Mouse (Mus musculus) liver, adult 2 months (tissue): ENCODE data around the gene Sytl5. TPM values are rescaled to one million over a fixed set of nuclear protein-coding genes. Genes with fewer than 3 reads are reported as not detected.

Experiments
- DNase-seq: peaks from one replicate; pipeline ENCODE4 v3.0.0-alpha.2; 2011; ENCODE audit warnings: low read depth, low spot score; ENCODE audit errors: extremely low read depth
- H3K27ac ChIP-seq: fragments of 200-500 bp; replicated peaks from 2 replicates; pipeline ENCODE4 v1.5.1; 2012; ENCODE audit warnings: low read depth, mild to moderate bottlenecking, control low read depth, inconsistent platforms, low read length; ENCODE audit not compliant: insufficient read depth
- H3K27me3 ChIP-seq: fragments of 200-500 bp; 2 replicates; pipeline ENCODE4 v1.6.1; 2012; ENCODE audit warnings: mild to moderate bottlenecking, moderate library complexity, low read length, inconsistent platforms; ENCODE audit not compliant: control insufficient read depth, insufficient read depth
- H3K36me3 ChIP-seq: fragments of 200-500 bp; 2 replicates; pipeline ENCODE4 v1.6.1; 2012; ENCODE audit warnings: low read length, inconsistent platforms; ENCODE audit not compliant: control insufficient read depth, insufficient read depth
- H3K4me1 ChIP-seq: fragments of 200-500 bp; 2 replicates; pipeline ENCODE4 v1.6.1; 2011; ENCODE audit warnings: low read length; ENCODE audit not compliant: control insufficient read depth, insufficient read depth
- H3K4me3 ChIP-seq: fragments of 200-500 bp; 2 replicates; pipeline ENCODE4 v1.5.1; 2011; ENCODE audit warnings: low read depth, mild to moderate bottlenecking, control low read depth, low read length, moderate library complexity; ENCODE audit not compliant: insufficient read depth
- H3K79me2 ChIP-seq: fragments of 200-500 bp; 2 replicates; pipeline ENCODE4 v1.6.1; 2012; ENCODE audit warnings: inconsistent platforms, mild to moderate bottlenecking, low read length, moderate library complexity; ENCODE audit not compliant: control insufficient read depth, insufficient read depth
- H3K9ac ChIP-seq: fragments of 200-500 bp; 2 replicates; pipeline ENCODE4 v1.6.1; 2012; ENCODE audit warnings: low read depth, mild to moderate bottlenecking, control low read depth, inconsistent platforms, low read length
- CTCF ChIP-seq: fragments of 200-500 bp; IDR thresholded peaks from 2 replicates; pipeline ENCODE4 v1.5.1; 2011; ENCODE audit warnings: low read depth, low read length, control low read depth
- POLR2A ChIP-seq: fragments of 200-500 bp; IDR thresholded peaks from 2 replicates; pipeline ENCODE4 v1.6.1; 2011; ENCODE audit warnings: low read length, control low read depth; ENCODE audit not compliant: insufficient read depth; ENCODE audit errors: extremely low read depth
- WGBS: fragments of 180-500 bp; shearing (Covaris S2); methylation state at CpG from one replicate; pipeline ENCODE4 v1.1.7; 2018; 5-methylcytosine and 5-hydroxymethylcytosine counted together
- polyA plus RNA-seq: library from polyadenylated mRNA; depleted of rRNA; stranded (reverse); fragments of >200 nt; gene quantifications from 2 replicates; pipeline ENCODE4 v1.2.3, GENCODE M21; 2012
- total RNA-seq: library from RNA; depleted of rRNA; stranded (reverse); fragments of >200 nt; gene quantifications from 2 replicates; pipeline ENCODE4 v1.2.3, GENCODE M21; 2014

Gene Sytl5
- total and polyA plus RNA-seq, 2 experiments, result 0.60 to 2.3 TPM

GRCm38 (mm10) chrX:9933839-9934238 is 48.4 kb downstream of the Sytl5 start:
- no peak overlapping the region for H3K27ac ChIP-seq
- no peaks in the 10 kb centered on the region for H3K27me3 ChIP-seq
- no peak overlapping the region for H3K4me3 ChIP-seq
- DNase-seq, result no peak
- H3K36me3 ChIP-seq, result no peaks in the 10 kb centered on the region
- TF ChIP-seq POLR2A, result no peak
- no peak for TF ChIP-seq CTCF
- H3K79me2 ChIP-seq, result no peaks in the 10 kb centered on the region
- no peaks in the 10 kb centered on the region for H3K4me1 ChIP-seq
- no peak overlapping the region for H3K9ac ChIP-seq

- Histone ChIP-seq H3K4me3 (no peak overlapping the region), H3K9ac (no peak overlapping the region), H3K4me1 (no peaks in the 10 kb centered on the region), H3K27me3 (no peaks in the 10 kb centered on the region), H3K79me2 (no peaks in the 10 kb centered on the region), H3K36me3 (no peaks in the 10 kb centered on the region), H3K27ac (no peak overlapping the region)
- TF ChIP-seq POLR2A (no peak), CTCF (no peak)
- DNase-seq, result no peak
Observed at GRCm38 (mm10) chrX:9984094-9984669, 98.8 kb downstream of the Sytl5 start.

- Histone ChIP-seq H3K4me3 (no peak overlapping the region), H3K4me1 (no peaks in the 10 kb centered on the region), H3K36me3 (no peaks in the 10 kb centered on the region), H3K79me2 (no peaks in the 10 kb centered on the region), H3K9ac (no peak overlapping the region), H3K27ac (no peak overlapping the region), H3K27me3 (no peaks in the 10 kb centered on the region)
- WGBS, result 0% methylated on average over 1 of the region's 1 CpGs
- TF ChIP-seq POLR2A (no peak), CTCF (no peak)
- DNase-seq, result no peak
Observed at GRCm38 (mm10) chrX:10000718-10001117, 115.3 kb downstream of the Sytl5 start.

GRCm38 (mm10) chrX:10005946-10006345 is 120.5 kb downstream of the Sytl5 start:
- Histone ChIP-seq H3K4me3 (no peak overlapping the region), H3K27ac (no peak overlapping the region), H3K79me2 (no peaks in the 10 kb centered on the region), H3K9ac (no peak overlapping the region), H3K27me3 (no peaks in the 10 kb centered on the region), H3K36me3 (no peaks in the 10 kb centered on the region), H3K4me1 (no peaks in the 10 kb centered on the region)
- TF ChIP-seq POLR2A (no peak), CTCF (no peak)
- WGBS, result 56% methylated on average over 1 of the region's 1 CpGs
- no peak for DNase-seq

- Histone ChIP-seq H3K36me3 (no peaks in the 10 kb centered on the region), H3K4me3 (no peak overlapping the region), H3K27me3 (no peaks in the 10 kb centered on the region), H3K79me2 (no peaks in the 10 kb centered on the region), H3K9ac (no peak overlapping the region), H3K27ac (no peak overlapping the region), H3K4me1 (no peaks in the 10 kb centered on the region)
- no peak for DNase-seq
- TF ChIP-seq POLR2A (no peak), CTCF (no peak)
- WGBS, result 89% methylated on average over 1 of the region's 1 CpGs
Observed at GRCm38 (mm10) chrX:10007675-10008270, 122.4 kb downstream of the Sytl5 start.

- no peaks in the 10 kb centered on the region for H3K36me3 ChIP-seq
- no peak for DNase-seq
- H3K4me1 ChIP-seq, result no peaks in the 10 kb centered on the region
- H3K27ac ChIP-seq, result no peak overlapping the region
- H3K27me3 ChIP-seq, result no peaks in the 10 kb centered on the region
- no peak overlapping the region for H3K4me3 ChIP-seq
- TF ChIP-seq CTCF, result no peak
- no peak for TF ChIP-seq POLR2A
- no peaks in the 10 kb centered on the region for H3K79me2 ChIP-seq
- no peak overlapping the region for H3K9ac ChIP-seq
Observed at GRCm38 (mm10) chrX:10010202-10010601, 124.8 kb downstream of the Sytl5 start.
